Mouse (Mus musculus) testis, postnatal 10 days (tissue): ENCODE results near the gene Gtf3c2.

Source experiments
- DNase-seq: peaks from one replicate; pipeline ENCODE4 v3.0.0; 2021; ENCODE audit warnings: low spot score

The Gtf3c2 gene

DNA sequence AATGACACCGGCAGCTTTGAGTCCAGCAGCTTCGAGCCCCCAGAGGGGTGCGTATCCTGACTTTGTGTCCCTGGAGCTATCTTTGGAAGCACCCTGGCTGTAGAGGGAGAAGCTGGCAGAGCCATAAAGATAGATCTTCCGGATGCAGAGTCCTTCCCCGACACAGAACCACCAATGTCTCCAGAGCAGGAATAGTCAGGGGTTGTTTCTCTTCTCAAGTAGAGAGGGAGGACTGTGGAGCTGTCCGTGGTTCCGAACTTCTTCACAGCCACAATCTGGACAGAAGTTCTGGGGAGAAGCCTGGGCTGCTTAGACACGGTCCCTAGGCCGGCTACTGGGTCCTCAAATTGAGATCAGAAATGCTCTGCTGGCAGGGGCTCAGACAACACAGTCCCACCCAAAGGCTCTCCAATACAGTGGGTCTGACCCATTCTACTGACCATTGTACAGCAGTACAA, 40.9 kb downstream of the Gtf3c2 start:
- DNase-seq, result peak; percentile 63

DNA sequence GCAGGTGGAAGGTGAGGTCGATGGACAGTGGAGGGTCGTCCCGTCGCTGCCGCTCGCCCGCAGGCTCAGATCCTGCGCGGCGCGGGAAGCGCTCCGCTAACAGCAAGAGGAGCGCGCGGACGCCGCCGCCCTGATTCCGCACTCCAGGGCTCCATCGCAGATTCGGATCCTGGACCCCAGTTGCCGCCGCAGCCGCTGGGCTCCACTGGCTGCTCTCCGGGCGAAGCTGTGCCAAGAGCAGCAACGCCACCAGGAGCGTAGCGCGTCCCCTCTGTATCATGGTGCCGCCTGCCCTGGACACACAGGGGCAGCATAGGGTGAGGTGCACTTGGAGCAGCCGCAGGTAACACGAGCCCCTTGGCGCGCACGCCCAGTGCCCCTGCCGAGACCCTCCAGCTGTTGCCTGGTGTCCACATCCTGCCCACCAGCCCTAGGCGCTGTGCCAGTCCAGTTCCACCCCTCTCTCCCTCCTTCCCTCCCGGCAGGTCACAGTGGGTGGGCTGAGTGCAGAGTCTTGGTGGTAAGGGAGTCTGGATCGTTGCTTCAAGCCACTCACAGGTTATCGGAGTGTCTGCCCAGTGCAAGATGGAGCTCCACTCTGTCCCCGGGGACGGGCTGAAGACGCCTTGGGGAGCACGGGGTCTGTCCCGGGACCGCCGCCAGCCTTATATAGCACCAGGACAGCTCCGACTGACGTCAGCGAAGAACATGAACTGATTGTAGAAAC, 41.5 kb downstream of the Gtf3c2 start, which contains the start of gene Ucn:
Gene Ucn, minus strand, starts transcription at position 589 of the 727 bp plus-strand sequence.
- no peak for DNase-seq

DNA sequence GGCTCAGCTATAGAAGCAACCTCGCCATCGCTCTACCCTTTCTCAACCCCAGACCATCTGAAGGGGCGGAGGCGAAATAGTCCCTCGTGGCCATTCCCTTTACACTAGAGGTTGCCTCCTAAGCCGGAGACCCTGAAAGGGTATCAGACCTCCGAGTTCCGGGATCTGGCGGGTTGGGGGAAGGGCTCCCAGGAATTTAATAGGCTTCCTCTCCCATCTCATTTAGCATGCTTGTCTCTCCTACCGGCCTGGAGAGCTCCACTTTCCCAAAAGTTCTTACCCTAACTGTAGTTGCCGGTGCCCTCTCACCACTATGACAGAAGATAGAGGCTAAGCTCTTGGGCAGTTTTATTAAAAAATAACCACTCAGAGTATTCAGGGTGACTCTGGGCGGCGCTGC, 42.3 kb downstream of the Gtf3c2 start:
- no peak for DNase-seq

DNA sequence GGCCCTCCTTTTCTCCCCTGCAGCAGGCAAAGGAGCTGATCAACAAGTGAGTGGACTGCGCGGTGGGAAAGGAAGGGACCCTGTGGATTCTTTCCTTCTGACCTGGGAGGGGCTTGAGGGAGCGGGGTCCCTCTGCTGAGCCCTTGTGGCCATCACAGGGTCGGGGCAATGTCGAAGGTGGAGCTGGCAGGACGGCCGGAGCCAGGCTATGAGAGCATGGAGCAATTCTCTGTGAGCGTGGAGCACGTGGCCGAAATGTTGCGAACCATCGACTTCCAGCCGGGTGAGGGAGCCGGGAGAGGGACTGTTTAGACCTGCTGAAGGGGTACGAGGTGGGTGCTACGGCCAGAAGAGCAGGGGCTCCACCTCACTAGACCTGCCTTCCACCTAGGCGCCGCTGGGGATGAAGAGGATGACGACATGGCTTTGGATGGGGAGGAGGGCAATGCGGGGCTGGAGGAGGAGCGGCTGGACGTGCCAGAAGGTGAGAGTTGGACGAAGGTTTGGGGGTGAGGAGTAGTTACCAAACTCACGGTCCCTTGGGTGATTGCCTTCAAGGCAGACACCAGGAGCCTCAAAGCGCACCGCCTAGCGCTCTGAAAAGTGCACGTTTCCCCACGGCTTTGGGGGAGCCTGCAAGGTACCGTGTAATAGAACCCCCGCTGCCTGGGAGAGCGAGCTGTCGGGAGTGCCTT, 43.1 kb downstream of the Gtf3c2 start:
- no peak for DNase-seq

DNA sequence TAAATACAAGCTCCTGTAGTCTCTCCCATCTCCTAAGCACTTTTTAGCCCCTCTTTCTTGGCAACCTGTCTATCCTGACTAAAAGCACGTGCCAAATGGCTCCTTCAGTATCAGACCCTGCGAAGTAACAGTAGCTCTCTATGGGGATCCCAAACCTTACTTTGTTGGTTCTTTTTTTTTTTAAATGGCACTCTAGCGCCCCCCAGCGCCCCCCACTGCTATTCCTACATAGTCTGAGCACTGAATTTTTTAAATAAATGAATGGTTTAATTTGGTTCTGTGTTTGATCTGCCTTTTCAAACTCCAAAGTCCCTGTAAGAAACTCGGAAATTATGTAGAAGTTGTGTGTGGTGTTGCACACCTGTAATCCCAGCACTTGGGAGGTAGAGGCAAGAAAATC, 53.9 kb downstream of the Gtf3c2 start:
- no peak for DNase-seq

DNA sequence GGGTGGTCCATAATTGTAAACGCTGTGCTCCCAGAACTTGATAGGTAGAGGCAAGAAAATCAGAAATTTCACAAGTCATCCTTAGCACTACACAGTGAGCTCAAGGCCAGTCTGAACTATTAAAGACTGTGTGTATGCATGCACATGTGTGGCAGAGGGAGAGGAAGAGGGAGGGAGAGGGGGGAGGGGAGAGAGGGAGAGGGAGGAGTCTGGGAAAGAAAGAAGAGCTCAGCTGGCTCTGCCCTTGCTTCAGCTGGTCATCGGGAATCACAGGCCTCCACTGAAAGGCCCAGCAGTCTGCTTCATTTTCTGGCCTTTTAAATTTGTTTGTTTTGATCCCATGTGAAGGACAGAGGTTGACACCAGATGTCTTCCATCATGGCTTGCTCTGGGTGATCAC, 56.5 kb downstream of the Gtf3c2 start:
- no peak for DNase-seq

DNA sequence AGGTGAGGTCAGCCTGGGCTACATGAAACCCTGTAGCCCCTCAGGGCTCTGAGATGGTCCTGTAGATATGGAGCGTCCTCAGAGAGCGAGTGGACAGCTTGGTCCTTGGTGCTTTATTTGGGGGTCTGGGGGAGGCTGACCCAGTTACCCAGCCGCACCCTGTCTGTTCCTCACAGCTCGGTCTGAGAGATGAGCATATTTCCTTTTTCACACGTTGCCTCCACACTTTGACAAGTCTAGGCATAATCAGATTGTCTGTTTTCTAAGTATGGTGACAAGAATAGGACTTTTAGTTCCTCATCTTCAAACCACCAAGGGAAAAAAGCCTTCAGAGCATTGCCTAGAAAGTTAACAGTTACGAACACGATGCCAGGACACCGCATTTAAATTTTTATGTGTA, 58.8 kb downstream of the Gtf3c2 start:
- DNase-seq, result no peak

DNA sequence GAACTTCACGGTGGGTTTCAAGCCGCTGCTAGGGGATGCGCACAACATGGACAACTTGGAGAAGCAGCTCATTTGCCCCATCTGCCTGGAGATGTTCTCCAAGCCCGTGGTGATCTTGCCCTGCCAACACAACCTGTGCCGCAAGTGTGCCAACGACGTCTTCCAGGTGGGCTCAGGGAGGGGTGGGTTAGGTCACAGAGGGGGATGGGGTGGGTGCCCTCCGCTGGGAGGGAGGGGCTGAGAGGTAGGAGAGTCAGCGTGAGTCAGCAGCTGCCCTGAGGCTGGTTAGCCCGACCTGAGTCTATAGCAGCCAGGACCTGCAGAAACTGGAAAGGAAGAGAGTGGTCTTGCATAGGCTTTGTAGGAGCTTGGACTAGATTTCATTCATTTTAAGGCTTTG, 63.0 kb downstream of the Gtf3c2 start:
- DNase-seq, result no peak

DNA sequence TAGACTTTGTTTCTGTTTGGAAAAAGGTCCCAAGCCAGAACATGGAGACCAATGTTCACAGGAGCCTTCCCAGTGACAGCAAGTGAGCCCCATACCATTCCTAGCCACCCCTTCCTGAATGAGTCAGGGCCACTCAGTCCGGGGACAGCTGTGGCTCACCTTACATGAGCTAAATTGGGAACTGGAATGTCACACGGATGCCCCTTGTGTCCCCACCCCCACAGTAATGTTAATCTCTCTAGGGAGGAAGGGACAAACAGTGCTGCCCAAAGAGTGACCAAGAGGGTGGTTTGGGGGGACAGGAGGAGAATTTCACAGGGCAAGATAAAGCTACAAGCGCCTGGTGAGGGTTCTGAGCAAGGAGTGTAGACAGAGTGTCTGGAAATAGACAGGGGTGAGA, 63.6 kb downstream of the Gtf3c2 start, which contains the start of gene Trim54:
Gene Trim54, plus strand, starts transcription at position 359 of the 400 bp plus-strand sequence.
- no peak for DNase-seq

DNA sequence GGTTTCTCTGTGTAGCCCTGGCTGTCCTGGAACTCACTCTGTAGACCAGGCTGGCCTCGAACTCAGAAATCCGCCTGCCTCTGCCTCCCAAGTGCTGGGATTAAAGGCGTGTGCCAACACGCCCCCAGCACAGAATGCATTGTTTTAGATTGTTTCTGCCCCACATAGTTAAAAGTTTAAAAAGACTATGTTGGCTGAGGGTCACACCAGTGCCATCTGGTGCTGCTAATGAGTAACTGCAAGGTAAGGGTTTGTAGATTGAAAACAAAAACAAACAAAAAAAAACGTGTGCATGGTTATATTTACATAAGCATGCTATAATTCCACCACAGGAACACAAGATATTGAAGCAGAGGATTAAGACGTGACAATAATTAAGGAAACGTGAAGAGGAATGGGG, 69.2 kb downstream of the Gtf3c2 start:
- no peak for DNase-seq

DNA sequence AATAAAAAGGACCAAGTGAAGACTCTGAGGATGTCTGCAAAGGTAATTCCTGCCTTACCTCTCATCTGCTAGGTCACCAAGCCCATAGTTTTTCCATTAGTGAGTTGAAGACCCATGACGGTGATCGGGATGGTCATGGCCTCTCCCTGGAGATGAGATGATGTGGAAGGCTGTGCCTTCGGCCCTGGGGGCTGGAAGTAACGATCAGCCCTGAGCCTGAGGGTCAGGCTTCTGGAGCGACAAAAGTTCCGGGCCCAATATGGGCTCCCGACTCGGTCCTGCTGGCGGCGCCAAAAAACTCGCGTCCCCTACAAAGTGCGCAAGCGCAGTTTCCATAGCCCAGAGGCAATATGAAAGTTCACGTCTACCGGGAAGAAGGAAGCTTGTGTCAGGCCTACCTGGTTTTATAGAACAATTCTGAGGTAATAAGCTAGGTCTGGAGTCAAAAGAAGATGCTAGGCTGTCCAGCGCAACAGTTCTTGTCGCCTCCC, 71.9 kb downstream of the Gtf3c2 start, which contains the start of gene Slc30a3:
Gene Slc30a3, minus strand, starts transcription at position 238 of the 491 bp plus-strand sequence.
- no peak for DNase-seq
